Mouse (Mus musculus): ENCODE measurements around the gene Celf1. TPM values are rescaled to one million over a fixed set of nuclear protein-coding genes. Genes with fewer than 3 reads are reported as not detected.
"Not testable (repeated sequence)": the region's sequence is repeated elsewhere in the genome, so short reads cannot be mapped to it uniquely, and the experiment has no call there.

Gene Celf1
- 108 and 121 TPM in 2 replicates for polyA plus RNA-seq (2015; fragmentation: Nextera tagmentation; extraction: Ambion mirVana)

DNA sequence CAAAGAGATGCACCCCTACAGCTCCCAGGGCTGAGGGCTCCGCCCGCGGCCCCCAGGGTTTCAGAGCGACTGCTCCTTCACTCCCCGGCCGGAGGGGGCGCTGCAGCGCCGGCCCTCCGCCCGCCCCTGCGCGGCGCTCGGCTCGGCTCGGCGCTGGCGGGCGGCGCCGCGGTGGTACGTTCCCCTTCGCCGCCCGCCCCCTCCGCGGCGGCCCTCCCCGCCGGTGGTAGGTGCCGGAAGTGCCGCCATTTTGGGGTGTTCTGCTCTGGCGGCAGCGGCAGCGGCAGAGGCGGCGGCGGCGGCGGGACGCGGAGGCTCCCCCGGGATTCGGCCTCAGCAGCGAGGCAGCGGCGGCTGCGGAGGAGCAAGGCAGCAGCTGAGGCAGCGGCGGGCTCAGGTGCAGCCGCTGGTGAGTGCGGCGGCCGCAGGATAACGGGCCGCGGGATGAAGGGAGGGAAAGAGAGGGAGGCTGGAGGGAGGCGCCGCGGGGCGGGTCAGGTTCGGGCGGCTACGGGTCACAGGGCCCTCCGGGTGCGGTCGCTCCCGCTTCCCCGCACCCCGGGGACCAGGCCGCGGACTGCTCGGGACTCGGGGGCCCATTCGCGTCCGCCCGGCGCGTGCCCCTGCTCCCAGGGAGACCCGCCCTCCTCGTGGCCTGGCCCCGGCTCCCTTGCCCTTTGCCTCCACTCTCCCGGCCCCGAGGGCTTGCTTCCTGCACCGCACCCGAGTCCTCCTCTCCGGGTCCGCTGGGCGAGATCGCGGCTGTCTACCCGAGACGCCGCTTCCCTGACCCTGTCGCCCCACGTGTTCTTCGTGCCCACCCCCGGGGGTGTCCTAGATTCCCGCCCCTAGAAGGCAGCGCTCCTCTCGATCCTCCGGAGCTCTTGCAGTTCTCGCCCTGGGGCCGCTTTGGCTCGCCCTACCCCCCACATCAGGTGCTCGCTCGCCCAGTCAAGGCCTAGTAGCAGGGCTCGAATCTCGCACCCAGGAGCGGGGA, at the start of gene Celf1:
Celf1 (plus strand) TSS at position 150 of the 997 bp plus-strand sequence.
- Histone ChIP-seq H3K27ac (peak within 1 kb of the TSS; percentile 98), H3K9me3 (no peaks in the 10 kb centered on the region), H3K4me3 (peak within 1 kb of the TSS; percentile 94), H3K36me3 (no peaks in the 10 kb centered on the region), H3K9ac (peak within 1 kb of the TSS; percentile 98), H3K27me3 (no peaks in the 10 kb centered on the region), H3K4me1 (replicated peaks) (peaks cover 43% of the 10 kb centered on the region), H3K4me2 (peak within 1 kb of the TSS; percentile 61)
- ATAC-seq (ENCODE audit: low FRiP score) = peak; percentile 95
- under 1% methylated on average over 91 of the region's 113 CpGs for WGBS

DNA sequence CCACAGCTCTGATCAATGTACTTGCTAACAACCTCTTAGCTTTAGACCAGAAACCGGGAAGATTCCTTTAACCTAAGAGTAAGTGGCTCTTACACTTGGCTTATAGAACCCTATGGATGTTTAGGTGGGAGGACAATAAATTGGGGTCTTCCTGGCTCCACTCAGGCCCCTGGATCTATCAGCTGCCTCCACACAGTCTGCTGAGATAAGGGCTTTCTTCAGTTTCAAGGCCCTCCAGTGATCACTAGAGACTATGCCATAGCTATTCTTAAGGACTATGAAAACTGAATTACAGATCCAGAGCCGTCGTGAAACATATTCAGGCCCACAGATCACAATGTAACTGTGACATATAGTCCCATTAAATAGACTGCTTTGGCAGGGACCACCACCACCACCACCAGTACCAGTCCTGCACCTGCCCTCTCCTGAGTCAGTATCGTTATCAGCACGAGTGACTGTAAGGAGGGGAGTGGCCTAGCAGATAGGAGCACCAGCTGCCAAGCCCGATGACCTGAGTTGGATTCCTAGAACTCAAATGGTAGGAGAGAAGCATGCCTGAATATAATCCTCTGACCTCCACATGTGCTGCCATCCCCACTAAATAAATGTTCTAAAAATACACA, 46.4 kb upstream of the Celf1 start:
- H3K27ac ChIP-seq = no peak overlapping the region
- peaks cover 72% of the 10 kb centered on the region for H3K36me3 ChIP-seq
- ATAC-seq (ENCODE audit: low FRiP score) = no peak
- peaks cover 19% of the 10 kb centered on the region for H3K27me3 ChIP-seq
- H3K4me1 ChIP-seq (replicated peaks) = peaks cover 22% of the 10 kb centered on the region
- no peaks in the 10 kb centered on the region for H3K9me3 ChIP-seq
- H3K9ac ChIP-seq = no peak overlapping the region
- no peak overlapping the region for H3K4me2 ChIP-seq
- H3K4me3 ChIP-seq = no peak overlapping the region
- 93% methylated on average over 6 of the region's 6 CpGs for WGBS

DNA sequence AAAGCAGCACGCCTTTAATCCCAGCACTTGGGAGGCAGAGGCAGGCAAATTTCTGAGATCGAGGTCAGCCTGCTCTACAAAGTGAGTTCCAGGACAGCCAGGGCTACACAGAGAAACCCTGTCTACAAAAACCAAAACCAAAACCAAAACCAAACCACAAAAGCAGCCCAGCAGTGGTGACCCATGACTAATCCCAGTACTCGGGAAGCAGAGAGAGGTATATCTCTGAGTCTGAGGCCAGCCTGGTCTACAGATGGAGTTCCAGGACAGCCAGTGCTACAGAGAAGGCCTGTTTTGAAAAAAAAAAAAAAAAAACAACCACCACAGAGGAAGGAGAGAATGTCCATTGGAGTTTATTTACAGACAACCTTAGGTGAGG, 45.9 kb upstream of the Celf1 start:
- Histone ChIP-seq H3K36me3 (peaks cover 76% of the 10 kb centered on the region), H3K4me1 (replicated peaks) (peaks cover 18% of the 10 kb centered on the region), H3K27me3 (peaks cover 14% of the 10 kb centered on the region)
- ATAC-seq (ENCODE audit: low FRiP score); H3K9ac ChIP-seq; H3K4me3 ChIP-seq; H3K27ac ChIP-seq; H3K9me3 ChIP-seq; H3K4me2 ChIP-seq: not testable (repeated sequence)
- WGBS = 86% methylated on average over 3 of the region's 3 CpGs

DNA sequence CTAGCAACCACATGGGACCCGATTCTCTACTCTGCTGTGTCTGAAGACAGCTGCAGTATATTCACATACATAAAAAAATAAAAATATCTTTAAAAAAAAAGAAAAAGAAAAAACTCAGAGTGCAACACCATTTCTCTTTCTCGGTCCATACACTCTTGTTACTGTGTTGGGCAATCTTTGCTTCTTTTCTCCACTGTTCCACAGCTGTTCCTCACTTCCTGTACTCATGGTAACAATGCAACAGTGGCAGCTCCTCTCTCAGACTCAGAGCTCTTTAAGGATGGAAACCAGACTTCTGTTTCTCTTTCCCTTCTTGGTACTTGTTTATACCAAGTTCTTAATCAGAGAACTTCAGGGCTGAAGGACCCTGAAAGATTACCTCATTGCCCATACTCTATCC, 36.8 kb upstream of the Celf1 start:
- ATAC-seq (ENCODE audit: low FRiP score) = no peak
- 81% methylated on average over 2 of the region's 2 CpGs for WGBS
- Histone ChIP-seq H3K9me3 (no peaks in the 10 kb centered on the region), H3K4me2 (peak overlapping the region; percentile 83), H3K9ac (peak overlapping the region; percentile 91), H3K27me3 (no peaks in the 10 kb centered on the region), H3K27ac (peak overlapping the region; percentile 97; the same call in 1 of the 2 replicates), H3K4me1 (replicated peaks) (peaks cover 40% of the 10 kb centered on the region), H3K36me3 (peaks cover 44% of the 10 kb centered on the region), H3K4me3 (peak overlapping the region; percentile 90)

DNA sequence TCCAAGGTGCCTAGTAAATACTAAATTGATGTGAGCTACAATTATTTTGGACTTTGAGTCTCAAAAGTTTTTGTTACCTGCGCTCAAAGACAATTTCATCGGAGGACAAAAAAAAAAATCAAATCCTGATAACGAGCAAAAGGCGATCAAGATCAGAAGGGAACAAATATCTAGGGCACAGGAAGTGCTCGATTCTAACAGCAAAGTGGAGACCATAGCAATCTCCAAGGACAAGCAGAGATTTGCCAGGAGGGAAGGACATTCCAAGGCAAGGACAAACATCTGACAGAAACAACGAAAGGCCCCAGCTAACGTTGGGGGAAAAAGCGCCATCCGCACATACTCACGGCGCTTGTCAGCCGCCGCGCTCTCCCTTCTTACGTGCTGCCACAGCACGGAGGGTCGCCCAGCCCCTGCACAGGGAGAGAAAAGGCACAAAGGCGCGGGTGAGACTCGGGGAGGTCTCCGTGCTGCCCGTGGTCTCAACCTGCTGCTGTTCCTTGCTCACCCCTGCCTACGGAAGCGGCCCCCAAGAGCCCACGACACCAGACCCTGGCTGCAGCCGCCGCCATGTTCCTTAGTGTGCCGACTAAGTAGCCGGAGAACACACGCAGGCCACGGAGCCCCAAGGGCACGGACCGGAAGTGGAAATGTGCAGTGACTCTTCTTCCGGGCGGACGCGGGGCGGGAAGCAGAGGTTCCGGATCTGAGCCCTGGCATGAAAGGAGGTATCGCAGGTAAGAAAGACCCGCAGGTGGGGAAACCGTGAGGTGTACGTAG, 35.9 kb upstream of the Celf1 start, which contains the start of the genes Kbtbd4 and Ndufs3:
Kbtbd4 (plus strand) TSS at position 665 of the 780 bp plus-strand sequence.
Ndufs3 (minus strand) TSS at position 752 of the 780 bp plus-strand sequence.
- Histone ChIP-seq H3K27me3 (no peaks in the 10 kb centered on the region), H3K9me3 (no peaks in the 10 kb centered on the region), H3K9ac (peak within 1 kb of the TSS; percentile 91), H3K36me3 (peaks cover 45% of the 10 kb centered on the region), H3K4me2 (peak within 1 kb of the TSS; percentile 83), H3K4me1 (replicated peaks) (peaks cover 40% of the 10 kb centered on the region), H3K4me3 (peak within 1 kb of the TSS; percentile 90), H3K27ac (peak within 1 kb of the TSS; percentile 97)
- ATAC-seq (ENCODE audit: low FRiP score) = peak; percentile 92
- WGBS = under 1% methylated on average over 42 of the region's 43 CpGs

DNA sequence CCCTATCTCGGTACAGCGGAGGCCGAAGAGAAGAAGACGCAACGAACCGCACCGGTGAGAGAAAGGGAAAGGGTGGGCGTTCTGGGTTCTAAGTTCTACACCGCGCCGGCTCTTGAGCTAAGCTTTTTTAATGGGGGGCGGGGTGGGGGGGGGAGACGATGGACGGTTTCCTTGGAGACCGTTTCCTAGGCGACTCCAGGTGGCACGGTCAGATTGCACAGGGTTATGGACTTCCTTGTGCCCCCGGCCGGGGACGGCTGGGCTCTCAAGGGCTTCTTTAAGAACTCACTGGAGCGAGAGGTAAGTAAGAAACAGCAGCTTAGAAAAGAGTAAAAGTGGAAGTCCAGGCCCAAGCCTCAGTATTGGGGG, 35.3 kb upstream of the Celf1 start:
- H3K36me3 ChIP-seq = peaks cover 51% of the 10 kb centered on the region
- 0% methylated on average over 21 of the region's 21 CpGs for WGBS
- no peaks in the 10 kb centered on the region for H3K9me3 ChIP-seq
- peak overlapping the region; percentile 97 for H3K27ac ChIP-seq
- peak overlapping the region; percentile 90 for H3K4me3 ChIP-seq
- peaks cover 40% of the 10 kb centered on the region for H3K4me1 ChIP-seq (replicated peaks)
- ATAC-seq (ENCODE audit: low FRiP score) = peak; percentile 73
- H3K9ac ChIP-seq = peak overlapping the region; percentile 91
- no peaks in the 10 kb centered on the region for H3K27me3 ChIP-seq
- peak overlapping the region; percentile 83 for H3K4me2 ChIP-seq

DNA sequence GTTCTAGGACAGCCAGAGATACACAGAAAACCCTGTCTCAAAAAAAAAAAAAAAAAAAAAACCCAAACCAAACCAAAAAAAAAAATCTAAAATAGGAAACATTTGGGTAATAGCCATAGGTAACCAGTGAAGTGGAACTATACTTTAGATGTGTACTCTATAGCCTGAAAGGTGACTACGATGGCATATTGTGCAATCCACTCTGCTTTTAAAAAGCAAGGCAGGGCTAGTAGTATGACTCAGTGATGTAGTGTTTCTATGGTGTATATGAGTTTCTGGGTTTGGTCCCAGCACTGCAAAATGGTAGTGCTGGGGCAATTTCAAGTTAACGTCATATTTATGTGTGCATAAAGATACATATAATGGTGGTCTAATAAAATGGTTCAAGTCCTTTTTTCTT, 33.5 kb upstream of the Celf1 start:
- Histone ChIP-seq H3K4me3 (no peak overlapping the region), H3K9me3 (no peaks in the 10 kb centered on the region), H3K4me1 (replicated peaks) (peaks cover 40% of the 10 kb centered on the region), H3K27ac (no peak overlapping the region), H3K27me3 (no peaks in the 10 kb centered on the region), H3K9ac (no peak overlapping the region), H3K4me2 (no peak overlapping the region), H3K36me3 (peaks cover 57% of the 10 kb centered on the region)
- no peak for ATAC-seq (ENCODE audit: low FRiP score)
- WGBS = 95% methylated on average over 2 of the region's 2 CpGs

DNA sequence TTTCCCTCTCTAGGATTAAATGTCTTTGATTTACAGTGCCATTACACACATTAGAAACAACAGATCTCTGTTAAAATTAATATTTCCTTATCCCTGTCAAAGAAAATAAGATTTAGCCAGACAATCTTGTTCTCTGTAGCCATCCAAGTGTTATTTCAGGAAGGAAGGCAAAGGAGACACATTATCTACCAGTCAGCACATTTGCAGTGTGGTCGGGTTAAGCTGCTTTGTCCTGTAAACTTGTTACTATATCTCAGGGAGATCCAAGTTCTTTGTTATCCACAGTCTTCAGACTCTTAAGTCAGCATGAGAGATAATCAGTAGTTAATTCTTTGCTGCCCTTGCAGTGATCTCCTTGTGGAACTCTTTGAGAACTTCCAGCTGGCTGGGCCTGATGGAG, 29.3 kb upstream of the Celf1 start:
- Histone ChIP-seq H3K4me2 (no peak overlapping the region), H3K9ac (no peak overlapping the region), H3K27me3 (no peaks in the 10 kb centered on the region), H3K36me3 (peaks cover 65% of the 10 kb centered on the region), H3K9me3 (no peaks in the 10 kb centered on the region), H3K27ac (no peak overlapping the region), H3K4me1 (replicated peaks) (peaks cover 38% of the 10 kb centered on the region), H3K4me3 (no peak overlapping the region)
- 89% methylated on average over 1 of the region's 1 CpGs for WGBS
- ATAC-seq (ENCODE audit: low FRiP score) = no peak

DNA sequence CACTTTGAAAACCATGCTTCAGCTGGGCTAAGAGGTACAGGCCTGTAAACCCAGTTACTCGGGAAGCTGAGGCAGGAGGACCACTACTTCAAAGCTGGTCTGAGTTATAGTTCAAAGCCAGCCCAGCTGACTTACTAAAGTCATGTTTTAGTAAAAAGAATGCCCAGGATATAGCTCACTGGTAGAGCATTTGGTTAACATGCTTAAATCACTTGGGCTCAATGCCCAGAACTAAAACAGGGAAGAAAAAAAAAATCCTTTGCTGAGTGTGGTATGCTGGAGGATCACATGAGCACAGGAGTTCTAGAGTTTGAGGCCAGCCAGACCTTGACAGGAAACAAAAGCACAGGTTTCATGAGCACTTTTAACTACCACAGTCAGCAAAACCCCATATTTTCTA, 28.5 kb upstream of the Celf1 start:
- Histone ChIP-seq H3K9me3 (no peaks in the 10 kb centered on the region), H3K36me3 (peaks cover 61% of the 10 kb centered on the region), H3K27me3 (no peaks in the 10 kb centered on the region), H3K4me2 (no peak overlapping the region), H3K9ac (no peak overlapping the region), H3K27ac (no peak overlapping the region), H3K4me3 (no peak overlapping the region), H3K4me1 (replicated peaks) (peaks cover 38% of the 10 kb centered on the region)
- WGBS = 94% methylated on average over 1 of the region's 1 CpGs
- ATAC-seq (ENCODE audit: low FRiP score) = no peak

DNA sequence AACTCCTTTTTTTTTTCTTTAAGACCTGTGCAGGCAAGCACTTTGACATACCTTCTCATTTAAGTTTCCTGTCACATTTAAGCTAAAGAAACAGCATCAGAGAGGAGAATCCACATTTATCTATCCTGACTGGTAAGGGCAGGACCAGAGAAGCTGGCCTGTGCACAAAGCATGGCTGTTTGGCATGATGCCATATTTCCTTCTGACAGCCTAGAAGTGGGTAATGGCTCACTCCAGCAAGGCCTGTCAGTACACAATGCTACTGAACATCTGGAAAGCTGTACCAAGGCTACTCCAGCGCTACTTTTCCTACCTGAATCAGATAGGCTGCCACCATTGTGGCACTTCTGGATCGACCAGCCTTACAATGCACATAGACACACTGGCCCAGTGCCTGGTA, 26.5 kb upstream of the Celf1 start:
- H3K4me2 ChIP-seq = no peak overlapping the region
- ATAC-seq (ENCODE audit: low FRiP score) = no peak
- H3K27ac ChIP-seq = 0 out of 2 replicates have a peak overlapping the region, but pooled peaks have one; percentile 1
- H3K36me3 ChIP-seq = peaks cover 49% of the 10 kb centered on the region
- no peak overlapping the region for H3K4me3 ChIP-seq
- H3K9me3 ChIP-seq = no peaks in the 10 kb centered on the region
- no peaks in the 10 kb centered on the region for H3K27me3 ChIP-seq
- WGBS = 93% methylated on average over 2 of the region's 2 CpGs
- peaks cover 41% of the 10 kb centered on the region for H3K4me1 ChIP-seq (replicated peaks)
- no peak overlapping the region for H3K9ac ChIP-seq

DNA sequence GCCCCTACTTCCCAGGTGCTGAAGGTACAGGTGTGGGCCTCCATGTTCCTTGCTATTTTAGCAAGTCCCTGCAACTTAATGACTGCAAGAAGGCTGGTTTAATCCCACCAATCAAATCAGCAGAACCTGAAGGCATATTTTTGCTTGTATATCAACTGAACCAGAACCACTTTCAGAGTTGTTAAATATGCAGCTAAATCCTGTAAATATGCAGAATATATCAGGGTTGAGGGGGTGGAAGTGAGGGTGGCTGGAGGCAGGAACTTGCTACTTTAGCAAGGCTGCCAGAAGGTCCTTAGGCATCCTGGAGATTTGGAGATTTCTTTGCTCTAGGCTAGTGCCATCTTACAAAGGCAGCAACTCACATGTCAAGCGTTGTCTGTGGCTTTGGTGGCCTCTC, 24.7 kb upstream of the Celf1 start:
- no peak for ATAC-seq (ENCODE audit: low FRiP score)
- Histone ChIP-seq H3K9me3 (no peaks in the 10 kb centered on the region), H3K27me3 (no peaks in the 10 kb centered on the region), H3K4me1 (replicated peaks) (peaks cover 41% of the 10 kb centered on the region), H3K4me2 (peak overlapping the region; percentile 73), H3K36me3 (peaks cover 30% of the 10 kb centered on the region), H3K4me3 (no peak overlapping the region), H3K9ac (peak overlapping the region; percentile 44), H3K27ac (no peak overlapping the region)
- WGBS = 59% methylated on average over 1 of the region's 1 CpGs

Data from hindbrain, embryonic 13.5 days (tissue).